Mouse (Mus musculus): ENCODE measurements around the gene Mycbp. TPM values are rescaled to one million over a fixed set of nuclear protein-coding genes. Genes with fewer than 3 reads are reported as not detected.

Mycbp gene
- polyA plus RNA-seq (2015; fragmentation: Nextera tagmentation; extraction: Ambion mirVana) = 67.7 and 76.4 TPM in 2 replicates

- Histone ChIP-seq H3K9ac (ENCODE audit: low read depth, low read length) (peak within 1 kb of the TSS; percentile 81), H3K4me3 (replicated peaks; ENCODE audit: low read depth, low read length) (peak within 1 kb of the TSS; percentile 75)
Observed at GRCm38 (mm10) chr4:123904333-123905125, at the start of gene Mycbp. TSS of gene Mycbp (plus strand) at chr4:123904832.

GRCm38 (mm10) chr4:123856888-123857287 lies 47.7 kb upstream of the Mycbp start:
- no peak overlapping the region for H3K27ac ChIP-seq
- no peaks in the 10 kb centered on the region for H3K36me3 ChIP-seq (ENCODE audit: insufficient read depth, low read length)
- H3K4me1 ChIP-seq (replicated peaks; ENCODE audit: insufficient read depth, low read length) = no peaks in the 10 kb centered on the region
- no peak overlapping the region for H3K4me2 ChIP-seq (ENCODE audit: low read length)
- ATAC-seq (replicated peaks; ENCODE audit: low FRiP score, low read depth) (no peak), DNase-seq (ENCODE audit: low spot score) (no peak)
- H3K9ac ChIP-seq (ENCODE audit: low read depth, low read length) = no peak overlapping the region
- H3K27me3 ChIP-seq (ENCODE audit: insufficient read depth, low read length) = no peaks in the 10 kb centered on the region
- no peaks in the 10 kb centered on the region for H3K9me3 ChIP-seq (replicated peaks; ENCODE audit: low read length)
- no peak for TF ChIP-seq CTCF (IDR thresholded peaks at IDR 0.05; ENCODE audit: low read depth)
- no peak overlapping the region for H3K4me3 ChIP-seq (replicated peaks; ENCODE audit: low read depth, low read length)
- WGBS = 65% methylated on average over 4 of the region's 4 CpGs

More at GRCm38 (mm10) chr4:123904333-123905125, at the start of gene Mycbp:
- no peak for TF ChIP-seq CTCF (IDR thresholded peaks at IDR 0.05; ENCODE audit: low read depth)
- DNase-seq (ENCODE audit: low spot score) = peak; percentile 98
- Histone ChIP-seq H3K36me3 (ENCODE audit: insufficient read depth, low read length) (no peaks in the 10 kb centered on the region), H3K4me1 (replicated peaks; ENCODE audit: insufficient read depth, low read length) (peaks cover 10% of the 10 kb centered on the region; the same call in 1 of the 2 replicates), H3K27ac (peak within 1 kb of the TSS; percentile 88), H3K27me3 (ENCODE audit: insufficient read depth, low read length) (no peaks in the 10 kb centered on the region), H3K4me2 (ENCODE audit: low read length) (peak within 1 kb of the TSS; percentile 71), H3K9me3 (replicated peaks; ENCODE audit: low read length) (no peaks in the 10 kb centered on the region)
- 2% methylated on average over 48 of the region's 49 CpGs for whole genome bisulfite sequencing
- peak; percentile 100 for ATAC-seq (replicated peaks; ENCODE audit: low FRiP score, low read depth)

GRCm38 (mm10) chr4:123858090-123858489 lies 46.5 kb upstream of the Mycbp start:
- H3K27ac ChIP-seq = no peak overlapping the region
- no peak overlapping the region for H3K4me2 ChIP-seq (ENCODE audit: low read length)
- no peaks in the 10 kb centered on the region for H3K4me1 ChIP-seq (replicated peaks; ENCODE audit: insufficient read depth, low read length)
- ATAC-seq (replicated peaks; ENCODE audit: low FRiP score, low read depth) = no peak
- no peak for DNase-seq (ENCODE audit: low spot score)
- H3K27me3 ChIP-seq (ENCODE audit: insufficient read depth, low read length) = no peaks in the 10 kb centered on the region
- no peak overlapping the region for H3K4me3 ChIP-seq (replicated peaks; ENCODE audit: low read depth, low read length)
- TF ChIP-seq CTCF (IDR thresholded peaks at IDR 0.05; ENCODE audit: low read depth) = no peak
- no peaks in the 10 kb centered on the region for H3K36me3 ChIP-seq (ENCODE audit: insufficient read depth, low read length)
- no peak overlapping the region for H3K9ac ChIP-seq (ENCODE audit: low read depth, low read length)
- WGBS = 89% methylated on average over 7 of the region's 7 CpGs
- no peaks in the 10 kb centered on the region for H3K9me3 ChIP-seq (replicated peaks; ENCODE audit: low read length)

- Histone ChIP-seq H3K36me3 (ENCODE audit: insufficient read depth, low read length) (no peaks in the 10 kb centered on the region), H3K27me3 (ENCODE audit: insufficient read depth, low read length) (no peaks in the 10 kb centered on the region), H3K9me3 (replicated peaks; ENCODE audit: low read length) (no peaks in the 10 kb centered on the region), H3K4me1 (replicated peaks; ENCODE audit: insufficient read depth, low read length) (no peaks in the 10 kb centered on the region), H3K9ac (ENCODE audit: low read depth, low read length) (no peak within 1 kb of the TSS), H3K4me2 (ENCODE audit: low read length) (no peak within 1 kb of the TSS), H3K27ac (no peak within 1 kb of the TSS), H3K4me3 (replicated peaks; ENCODE audit: low read depth, low read length) (no peak within 1 kb of the TSS)
- 84% methylated on average over 3 of the region's 3 CpGs for WGBS
- no peak for ATAC-seq (replicated peaks; ENCODE audit: low FRiP score, low read depth)
- no peak for DNase-seq (ENCODE audit: low spot score)
- TF ChIP-seq CTCF (IDR thresholded peaks at IDR 0.05; ENCODE audit: low read depth) = no peak
Observed at GRCm38 (mm10) chr4:123859379-123859778, 45.3 kb upstream of the Mycbp start, which contains the start of gene 4933427I04Rik. TSS of gene 4933427I04Rik (plus strand) at chr4:123859679.

- H3K4me1 ChIP-seq (replicated peaks; ENCODE audit: insufficient read depth, low read length) = no peaks in the 10 kb centered on the region
- ATAC-seq (replicated peaks; ENCODE audit: low FRiP score, low read depth) (no peak), DNase-seq (ENCODE audit: low spot score) (no peak)
- no peaks in the 10 kb centered on the region for H3K27me3 ChIP-seq (ENCODE audit: insufficient read depth, low read length)
- H3K4me2 ChIP-seq (ENCODE audit: low read length) = no peak overlapping the region
- H3K27ac ChIP-seq = no peak overlapping the region
- no peak overlapping the region for H3K4me3 ChIP-seq (replicated peaks; ENCODE audit: low read depth, low read length)
- H3K9me3 ChIP-seq (replicated peaks; ENCODE audit: low read length) = no peaks in the 10 kb centered on the region
- no peaks in the 10 kb centered on the region for H3K36me3 ChIP-seq (ENCODE audit: insufficient read depth, low read length)
- 62% methylated on average over 2 of the region's 2 CpGs for WGBS
- no peak for TF ChIP-seq CTCF (IDR thresholded peaks at IDR 0.05; ENCODE audit: low read depth)
- H3K9ac ChIP-seq (ENCODE audit: low read depth, low read length) = no peak overlapping the region
Observed at GRCm38 (mm10) chr4:123859803-123860202, 44.8 kb upstream of the Mycbp start.

- Histone ChIP-seq H3K4me1 (replicated peaks; ENCODE audit: insufficient read depth, low read length) (no peaks in the 10 kb centered on the region), H3K27me3 (ENCODE audit: insufficient read depth, low read length) (no peaks in the 10 kb centered on the region), H3K4me3 (replicated peaks; ENCODE audit: low read depth, low read length) (no peak overlapping the region), H3K4me2 (ENCODE audit: low read length) (no peak overlapping the region), H3K36me3 (ENCODE audit: insufficient read depth, low read length) (no peaks in the 10 kb centered on the region), H3K27ac (no peak overlapping the region), H3K9ac (ENCODE audit: low read depth, low read length) (no peak overlapping the region), H3K9me3 (replicated peaks; ENCODE audit: low read length) (no peaks in the 10 kb centered on the region)
- DNase-seq (ENCODE audit: low spot score) (no peak), ATAC-seq (replicated peaks; ENCODE audit: low FRiP score, low read depth) (no peak)
- 78% methylated on average over 5 of the region's 5 CpGs for WGBS
- no peak for TF ChIP-seq CTCF (IDR thresholded peaks at IDR 0.05; ENCODE audit: low read depth)
Observed at GRCm38 (mm10) chr4:123860621-123861020, 44.0 kb upstream of the Mycbp start.

All from kidney, postnatal 0 days (tissue).